Mouse (Mus musculus): ENCODE results near the gene Slc38a1. TPM values are rescaled to one million over a fixed set of nuclear protein-coding genes. Genes with fewer than 3 reads are reported as not detected.

Gene Slc38a1
- 1 to 10 TPM; 3.1 to 4.1 TPM for total RNA-seq (2021)
- long read RNA-seq, experiment 1, partial matches to known transcripts: 0 of 1 reads
- long read RNA-seq, experiment 1, other reads (novel, unspliced or antisense): 0 of 1 reads
- long read RNA-seq, experiment 2, partial matches to known transcripts: 1 of 2 reads
- long read RNA-seq, experiment 2, other reads (novel, unspliced or antisense): 1 of 2 reads

DNA sequence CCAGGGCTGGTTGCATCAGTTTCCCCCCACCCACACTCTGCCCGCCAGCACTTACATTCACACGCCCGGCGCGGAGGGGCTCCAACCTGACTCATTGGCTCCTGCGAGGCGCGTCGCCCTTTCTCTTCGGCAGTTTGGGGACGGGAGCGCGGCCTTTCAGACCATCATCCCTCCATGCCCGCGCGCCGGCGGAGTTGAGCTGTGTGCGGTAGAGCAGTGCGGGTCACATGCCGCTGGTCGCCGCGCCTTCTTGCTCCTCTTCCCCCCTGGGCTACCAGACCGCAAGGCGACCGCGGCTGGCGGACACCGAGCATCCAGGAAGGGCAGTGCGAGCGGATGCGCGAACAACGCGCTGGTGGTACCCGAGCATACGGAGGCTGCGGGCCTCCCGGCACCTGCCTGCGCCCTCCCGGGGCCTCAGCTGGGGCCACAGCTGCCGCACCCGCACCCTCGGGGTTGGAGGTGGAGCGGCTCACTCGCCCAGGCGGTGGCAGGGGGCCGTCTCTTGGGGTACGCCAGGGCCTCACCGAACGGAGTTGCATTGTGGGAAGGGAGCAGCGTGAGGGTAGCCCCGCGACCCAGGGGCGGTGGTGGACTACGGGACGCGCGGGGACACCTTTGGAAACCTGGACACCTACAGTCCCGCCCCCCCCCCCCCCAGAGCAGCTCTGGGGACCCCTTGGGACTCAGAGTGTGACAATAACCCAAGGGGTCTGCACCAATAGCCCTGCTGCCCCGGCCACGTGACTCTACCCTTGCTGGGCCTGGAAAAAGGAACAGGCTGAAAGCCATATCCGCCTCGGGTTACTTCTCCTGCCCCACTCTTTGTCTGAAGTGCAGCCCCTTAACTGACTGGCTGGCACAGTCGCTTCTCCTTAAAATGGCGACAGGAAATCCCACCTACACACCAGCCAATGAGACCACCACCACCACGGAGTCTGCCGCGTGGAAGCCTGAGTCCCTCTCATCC, at the start of gene Slc38a1:
Slc38a1 (minus strand) TSS at position 478 of the 970 bp plus-strand sequence.
- intact Hi-C loops (cut with DNase I; ENCODE audit: low total_unique reads): no loop called here
- peak; percentile 26 for DNase-seq

DNA sequence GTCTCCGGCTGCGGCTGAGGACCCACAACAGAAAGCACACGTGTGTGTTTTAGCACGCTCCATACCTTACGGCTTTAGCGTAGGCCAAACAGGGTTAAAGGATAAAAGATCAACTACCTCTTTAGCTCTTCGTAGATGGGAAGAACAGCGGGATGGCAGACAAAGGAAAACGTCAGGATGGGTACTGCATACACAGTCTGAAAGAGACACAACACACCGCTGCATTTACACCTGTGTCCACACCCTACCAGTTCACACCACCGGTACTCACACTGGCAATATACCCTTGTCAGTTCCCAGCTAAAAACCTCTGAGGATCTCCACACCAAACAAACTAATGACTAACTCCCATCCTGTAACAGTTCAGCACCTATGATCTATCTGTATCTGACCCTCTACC, 49.7 kb upstream of the Slc38a1 start:
- intact Hi-C loops (cut with DNase I; ENCODE audit: low total_unique reads): no loop called here

DNA sequence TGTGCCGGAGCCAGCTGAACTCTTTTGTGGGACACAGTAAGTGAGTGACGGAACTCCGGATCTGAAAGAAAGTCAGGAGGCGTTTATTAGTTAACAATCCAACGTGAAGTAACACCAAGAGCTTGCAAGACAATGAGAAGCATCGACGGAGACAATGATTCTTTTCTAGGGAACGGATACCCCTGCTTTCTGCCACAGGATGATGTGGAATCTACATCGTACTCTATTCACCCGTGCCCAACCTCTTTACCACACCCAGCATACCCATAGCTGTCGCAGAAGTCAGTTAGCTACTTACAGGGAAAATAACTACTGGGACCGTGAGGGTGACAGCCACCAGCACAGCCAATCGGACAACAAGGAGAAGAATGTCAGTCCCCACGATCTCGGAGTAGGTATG, 48.7 kb upstream of the Slc38a1 start:
- DNase-seq: no peak
- intact Hi-C loops (cut with DNase I; ENCODE audit: low total_unique reads): no loop called here

More for the DNA sequence above, 49.7 kb upstream of the Slc38a1 start:
- DNase-seq: no peak

DNA sequence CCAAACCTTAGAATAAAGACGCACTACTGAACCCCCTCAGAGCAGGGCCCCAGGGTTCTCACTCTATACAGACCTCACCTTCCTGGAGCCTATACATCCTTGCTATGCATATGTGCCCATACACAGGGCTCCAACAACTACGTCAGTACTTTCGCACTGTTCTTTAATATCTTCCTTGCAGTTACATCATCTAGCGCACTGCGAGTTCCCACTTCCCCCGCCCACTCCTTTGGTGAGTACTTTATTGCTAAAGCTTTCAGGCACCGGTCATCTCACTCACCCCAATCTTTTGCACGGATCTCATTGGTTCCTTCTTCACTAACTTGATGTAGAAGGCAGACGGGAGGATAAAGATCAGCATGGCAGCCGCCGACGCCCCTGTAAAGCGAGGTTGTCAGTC, 48.1 kb upstream of the Slc38a1 start:
- no peak for DNase-seq
- intact Hi-C loops (cut with DNase I; ENCODE audit: low total_unique reads): no loop called here

DNA sequence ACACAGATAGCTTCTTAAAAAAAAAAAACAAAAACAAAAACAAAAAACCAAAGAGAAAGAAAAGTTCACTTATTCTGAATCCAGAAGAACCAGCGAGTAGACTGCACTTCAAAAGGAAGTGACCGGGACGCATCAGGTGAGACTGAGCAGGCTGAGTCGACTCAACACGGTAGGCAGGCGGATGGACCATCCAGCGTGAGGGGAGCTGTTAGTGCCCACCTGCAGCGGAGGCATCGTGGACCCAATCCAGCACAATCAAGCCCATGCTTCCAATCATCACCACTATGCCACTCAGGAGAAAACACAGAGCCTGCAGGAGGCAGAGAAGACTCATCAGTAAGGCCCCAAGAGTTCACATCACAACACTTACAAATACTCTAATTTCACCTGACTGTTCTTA, 47.2 kb upstream of the Slc38a1 start:
- intact Hi-C loops (cut with DNase I; ENCODE audit: low total_unique reads): no loop called here
- DNase-seq: no peak

DNA sequence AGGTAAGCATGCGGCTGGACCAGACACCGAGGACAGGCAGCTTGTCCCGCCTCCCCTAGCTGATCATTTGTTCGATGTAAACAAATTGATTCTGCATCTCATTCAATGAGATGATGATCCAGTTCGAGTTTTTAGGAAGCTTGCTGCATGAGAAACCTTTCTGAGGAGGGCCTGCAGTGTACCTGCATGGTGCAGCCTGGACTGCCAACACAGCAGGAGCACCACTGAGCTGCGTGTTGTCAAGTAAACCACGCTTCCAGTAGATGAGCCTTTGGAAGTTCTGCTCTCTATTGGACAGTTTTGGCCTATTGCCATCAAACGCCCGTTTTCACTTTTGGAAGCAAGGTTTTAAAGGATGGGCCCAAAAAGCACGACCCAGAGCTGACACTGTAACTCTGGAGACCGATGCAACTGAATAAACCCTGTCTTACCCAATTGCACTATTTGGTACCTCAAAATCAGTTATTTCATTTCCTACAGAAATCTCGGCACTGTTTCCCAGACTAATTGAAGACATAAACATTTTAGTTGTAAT, 46.1 kb upstream of the Slc38a1 start:
- intact Hi-C loops (cut with DNase I; ENCODE audit: low total_unique reads): no loop called here
- DNase-seq: no peak

DNA sequence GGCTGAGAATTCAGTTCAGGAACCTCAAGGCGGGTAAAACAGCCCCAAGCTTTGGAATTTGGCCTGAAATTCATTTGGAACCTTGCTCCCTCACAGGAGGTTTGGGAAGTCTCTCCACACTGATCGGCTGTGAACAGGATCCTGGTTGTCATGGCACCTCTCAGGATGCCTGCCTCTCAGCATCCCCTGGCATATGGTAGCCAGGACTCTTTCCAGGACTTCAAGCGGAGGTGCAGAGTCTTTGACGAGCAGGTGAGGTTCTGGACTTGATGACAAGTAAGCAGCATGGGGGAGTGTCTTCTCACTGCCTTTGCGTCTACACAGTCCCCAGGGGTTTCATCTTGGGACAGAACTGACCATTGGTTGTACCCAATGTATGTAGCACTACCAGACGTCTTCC, 45.3 kb upstream of the Slc38a1 start:
- intact Hi-C loops (cut with DNase I; ENCODE audit: low total_unique reads): no loop called here

DNA sequence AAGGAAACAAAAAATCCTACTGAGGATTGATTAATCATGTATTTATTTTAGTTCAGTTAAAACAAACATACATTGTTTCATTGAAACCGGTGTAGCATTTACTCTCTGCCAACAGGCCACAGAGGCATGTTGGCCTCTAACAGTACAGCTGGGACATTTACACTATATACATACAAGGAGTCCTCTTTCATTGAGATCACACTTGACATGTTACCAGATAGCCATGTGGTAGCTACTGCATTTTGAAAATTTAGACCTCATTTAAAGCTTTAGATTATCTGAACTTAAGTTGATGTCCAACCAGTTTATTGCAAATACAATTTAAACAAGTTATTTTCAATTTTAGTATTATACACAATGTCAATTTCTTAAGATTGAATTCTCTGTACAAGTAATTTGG, 44.7 kb upstream of the Slc38a1 start:
- no peak for DNase-seq
- intact Hi-C loops (cut with DNase I; ENCODE audit: low total_unique reads): no loop called here

More for the DNA sequence above, 45.3 kb upstream of the Slc38a1 start:
- no peak for DNase-seq

DNA sequence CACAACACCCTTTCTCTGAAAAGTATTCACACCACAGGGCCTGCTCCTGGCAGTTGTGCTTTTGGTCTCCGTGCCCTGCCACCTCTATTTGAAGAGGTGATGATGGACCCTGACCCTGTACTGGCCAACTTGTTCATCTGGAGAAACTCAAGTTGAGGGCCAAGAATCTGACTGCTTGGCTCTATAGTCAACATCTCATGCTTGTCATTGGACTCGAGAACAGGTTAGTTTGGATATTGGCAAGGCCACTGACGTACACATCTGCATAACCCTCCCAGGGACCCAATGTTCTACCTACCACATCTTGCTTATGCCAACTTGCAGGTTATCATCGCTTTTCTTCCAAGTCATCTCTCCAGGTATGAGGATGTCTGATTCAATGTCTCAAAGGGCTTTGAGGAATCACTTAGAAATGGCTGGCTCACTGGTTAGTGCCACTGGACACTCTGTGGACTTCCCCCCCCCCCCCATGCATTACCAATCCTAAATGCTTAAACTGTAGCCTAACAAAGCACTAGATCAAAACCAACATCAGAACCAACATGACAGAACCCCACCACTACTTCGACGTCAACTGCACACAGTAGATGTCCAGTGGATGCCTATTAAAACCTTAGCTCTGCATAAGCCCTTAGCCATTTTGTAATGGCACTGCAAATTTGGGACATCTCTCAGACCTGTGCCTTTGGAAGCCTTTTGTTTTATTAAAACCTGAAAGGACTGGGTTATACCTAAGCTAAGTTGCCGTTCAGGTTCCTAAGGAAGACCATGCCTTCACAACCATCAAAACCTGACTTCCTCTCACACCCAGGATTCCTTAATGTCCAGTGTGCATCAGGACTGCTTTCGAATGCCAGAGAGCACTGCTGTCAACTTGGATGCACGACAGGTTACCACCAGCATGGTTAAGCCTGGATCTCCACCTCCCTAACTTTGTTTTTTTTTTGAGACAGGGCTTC, 43.8 kb upstream of the Slc38a1 start:
- intact Hi-C loops (cut with DNase I; ENCODE audit: low total_unique reads): no loop called here

DNA sequence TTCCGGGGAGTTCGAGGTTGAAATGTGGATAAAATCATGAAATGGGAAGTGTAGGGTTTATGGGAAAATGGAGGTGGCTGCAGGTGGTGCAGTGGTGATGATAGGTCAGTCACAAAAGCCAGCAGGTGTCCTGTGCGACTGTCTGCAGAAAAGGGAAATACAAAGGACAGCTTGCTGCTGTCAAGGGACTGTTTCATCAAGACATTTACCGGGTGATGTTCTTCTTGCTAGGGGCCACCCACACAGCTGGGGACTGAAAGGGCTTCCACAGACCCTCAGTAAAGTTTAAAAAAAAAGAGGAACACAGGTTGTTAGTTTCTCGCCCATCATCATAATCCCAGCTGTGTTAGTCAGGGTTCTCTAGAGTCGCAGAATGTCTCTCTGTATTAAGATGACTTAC, 42.6 kb upstream of the Slc38a1 start:
- intact Hi-C loops (cut with DNase I; ENCODE audit: low total_unique reads): no loop called here
- no peak for DNase-seq

More for the DNA sequence above, 43.8 kb upstream of the Slc38a1 start:
- DNase-seq: no peak

DNA sequence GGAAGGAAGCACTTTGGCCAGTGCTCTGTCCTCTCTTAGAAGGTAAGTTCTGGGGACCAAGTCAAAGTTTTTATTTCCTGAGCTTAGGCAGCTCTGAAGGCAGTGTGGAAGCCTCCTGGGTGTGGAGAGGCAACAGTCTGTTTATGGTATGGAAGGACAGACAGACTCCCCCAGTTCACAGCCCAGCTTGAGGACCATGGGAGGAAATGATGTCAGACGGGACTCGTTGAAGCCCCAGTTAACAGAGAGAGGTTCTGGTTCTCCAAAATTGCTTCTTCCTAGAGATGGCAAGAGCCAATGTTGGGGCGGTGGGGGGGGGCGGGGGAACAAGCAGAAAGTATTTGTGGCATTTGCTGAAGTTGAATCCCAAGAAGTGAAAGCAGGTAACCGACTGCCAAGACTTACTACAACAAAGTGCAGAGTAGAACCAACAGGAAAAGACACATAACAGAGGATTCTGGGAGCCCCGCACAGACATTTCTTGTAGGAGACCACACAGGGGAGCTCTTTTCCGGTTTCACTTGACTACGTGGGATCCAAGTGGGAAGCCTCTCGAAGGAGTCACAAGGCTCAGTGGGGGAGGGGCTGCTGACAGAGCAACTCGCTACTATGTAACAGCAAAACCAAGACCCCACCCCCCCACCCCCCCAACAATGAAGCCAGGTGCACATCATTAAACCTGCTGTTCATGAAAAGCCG, 41.6 kb upstream of the Slc38a1 start:
- peak; percentile 49 for DNase-seq
- intact Hi-C loops (cut with DNase I; ENCODE audit: low total_unique reads): no loop called here

DNA sequence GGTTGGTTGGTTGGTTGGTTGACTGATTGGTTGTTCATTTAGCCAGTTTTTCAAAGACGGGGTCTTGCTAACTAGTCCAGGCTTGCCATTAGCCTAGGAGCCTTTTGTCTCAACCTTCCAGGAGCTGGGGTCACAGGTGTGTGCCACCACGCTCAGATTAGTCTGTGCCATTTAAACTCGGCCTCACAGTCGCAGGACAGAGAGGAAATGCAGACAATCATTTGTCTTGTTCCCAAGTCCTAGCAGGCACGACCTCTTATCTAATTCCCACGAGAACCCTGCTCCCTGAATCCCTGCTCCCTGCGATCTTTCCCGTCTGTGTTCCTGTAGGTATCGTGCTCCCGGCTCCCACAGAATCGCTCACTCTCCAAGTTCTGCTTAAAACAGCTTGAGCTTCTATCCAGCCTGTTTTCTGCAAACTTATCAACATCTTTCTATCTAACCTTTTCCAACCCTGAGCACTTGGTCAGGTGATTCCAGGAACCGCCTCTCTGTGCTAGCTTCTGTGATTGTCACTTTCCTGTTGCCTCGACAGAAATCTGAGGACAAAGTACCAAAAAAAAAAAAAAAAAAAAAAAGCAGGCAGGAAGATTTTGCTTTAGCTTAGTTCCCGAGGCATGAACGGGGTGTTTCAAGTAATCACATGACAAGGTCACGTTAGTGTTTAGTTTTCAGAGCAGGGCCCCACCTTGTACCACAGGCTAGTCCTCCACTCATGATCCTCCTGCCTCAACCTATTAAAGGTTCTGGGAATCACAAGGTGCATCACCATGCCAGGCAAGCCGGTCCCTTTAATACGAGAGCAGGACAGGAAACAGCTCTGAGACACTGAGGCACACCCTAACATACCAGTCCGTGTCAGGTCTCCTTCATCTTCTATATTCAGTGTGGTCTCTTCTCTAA, 36.4 kb upstream of the Slc38a1 start:
- no peak for DNase-seq
- intact Hi-C loops (cut with DNase I; ENCODE audit: low total_unique reads): no loop called here

DNA sequence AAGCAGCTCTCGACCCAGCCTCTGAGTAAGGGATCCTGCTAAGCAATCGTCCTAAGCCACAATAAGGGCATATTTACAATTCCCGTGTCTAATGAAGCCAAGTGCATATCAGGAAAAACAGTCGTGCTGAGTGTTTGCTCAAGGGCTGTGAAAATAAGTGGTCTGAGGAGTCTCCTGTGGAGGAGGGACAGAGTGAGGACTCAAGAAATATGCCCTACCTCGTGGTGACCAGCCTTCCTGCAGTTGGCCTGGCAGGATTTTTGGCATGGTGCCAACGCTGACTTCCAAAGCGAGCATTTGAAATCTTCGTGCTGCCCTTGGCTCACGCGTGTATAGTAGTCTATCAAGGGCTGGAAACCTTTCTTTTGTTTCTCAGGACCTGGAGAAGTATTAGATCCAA, 33.8 kb upstream of the Slc38a1 start:
- intact Hi-C loops (cut with DNase I; ENCODE audit: low total_unique reads): no loop called here
- peak; percentile 32 for DNase-seq

DNA sequence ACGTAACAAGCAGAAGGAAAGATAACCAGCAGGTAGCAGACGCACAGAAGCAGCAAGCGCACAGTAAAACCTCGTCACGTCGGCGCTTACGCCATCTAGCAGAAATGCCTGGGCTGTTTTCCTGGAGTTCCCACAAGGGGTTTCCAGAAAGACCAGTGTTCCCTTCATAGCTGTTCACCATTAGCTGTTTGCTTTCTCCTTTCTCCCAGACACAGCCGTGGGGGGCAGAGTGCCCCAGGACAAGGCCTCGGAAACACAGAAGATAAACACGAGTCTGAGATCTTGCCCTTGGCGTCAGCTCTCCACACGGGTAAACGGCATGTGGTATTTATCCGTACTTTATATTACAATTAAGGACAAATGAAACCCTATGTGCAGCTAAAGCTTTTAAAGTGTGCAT, 33.0 kb upstream of the Slc38a1 start:
- intact Hi-C loops (cut with DNase I; ENCODE audit: low total_unique reads): no loop called here
- DNase-seq: no peak

DNA sequence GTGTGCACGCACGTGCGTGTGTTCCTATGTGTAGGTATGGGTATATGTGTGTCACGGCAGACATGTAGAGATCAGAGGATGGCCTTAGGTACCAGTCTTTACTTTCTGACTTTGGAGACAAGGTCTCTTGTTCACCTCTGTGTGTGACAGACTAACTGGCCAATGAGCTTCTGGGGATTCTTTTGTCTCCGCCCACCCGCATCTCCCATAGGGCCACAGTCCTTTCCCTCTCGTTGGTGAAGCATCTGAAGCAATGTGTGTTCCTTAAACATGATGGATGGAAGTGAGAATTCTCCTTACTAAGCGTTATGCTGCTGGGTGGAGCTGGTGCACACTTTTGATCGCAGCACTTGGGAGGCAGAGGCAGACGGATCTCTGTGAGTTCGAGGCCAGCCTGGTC, 32.3 kb upstream of the Slc38a1 start:
- no peak for DNase-seq
- intact Hi-C loops (cut with DNase I; ENCODE audit: low total_unique reads): no loop called here

DNA sequence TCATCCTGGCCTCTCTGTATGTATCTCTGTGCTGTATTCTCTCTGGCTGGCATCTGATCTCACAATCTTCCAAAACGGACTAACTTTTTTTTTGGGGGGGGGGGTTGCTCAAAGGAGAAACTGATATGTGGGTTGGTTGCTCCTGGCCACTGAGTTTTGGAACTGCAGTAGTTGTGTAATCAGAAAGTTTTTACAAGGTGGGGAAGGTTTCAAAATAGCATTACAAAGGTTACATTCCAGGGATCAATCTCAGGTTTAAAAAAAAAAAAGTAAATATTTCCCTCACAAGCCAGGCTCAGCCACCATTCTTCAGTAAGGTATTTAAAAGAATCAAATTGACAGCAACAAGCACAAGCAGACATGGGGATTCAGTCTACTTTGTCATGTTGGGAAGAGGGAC, 31.4 kb upstream of the Slc38a1 start:
- DNase-seq: no peak
- intact Hi-C loops (cut with DNase I; ENCODE audit: low total_unique reads): no loop called here

DNA sequence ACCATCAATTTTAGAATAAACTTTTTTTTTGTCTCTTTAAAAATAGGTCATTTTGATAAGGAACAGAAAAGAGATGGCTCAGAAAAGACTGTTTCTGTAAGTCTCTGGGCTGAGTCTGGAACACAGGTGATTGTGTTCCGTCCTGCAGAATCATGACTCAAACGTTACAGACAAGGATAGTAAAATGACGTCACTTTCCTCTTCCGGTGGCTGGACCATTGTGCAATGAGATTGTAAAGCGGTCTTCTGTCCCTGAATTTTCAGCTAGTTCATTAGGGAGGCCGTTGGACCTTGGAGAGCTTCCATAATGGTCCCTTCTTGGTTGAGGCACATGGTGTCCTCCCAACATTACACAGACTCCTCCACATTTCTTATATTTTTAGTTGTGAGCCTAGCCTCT, 27.0 kb upstream of the Slc38a1 start:
- DNase-seq: no peak
- intact Hi-C loops (cut with DNase I; ENCODE audit: low total_unique reads): loop anchor here (5.0 kb wide), 1 partner anchor 117 kb away; no protein-coding TSS in a partner anchor

DNA sequence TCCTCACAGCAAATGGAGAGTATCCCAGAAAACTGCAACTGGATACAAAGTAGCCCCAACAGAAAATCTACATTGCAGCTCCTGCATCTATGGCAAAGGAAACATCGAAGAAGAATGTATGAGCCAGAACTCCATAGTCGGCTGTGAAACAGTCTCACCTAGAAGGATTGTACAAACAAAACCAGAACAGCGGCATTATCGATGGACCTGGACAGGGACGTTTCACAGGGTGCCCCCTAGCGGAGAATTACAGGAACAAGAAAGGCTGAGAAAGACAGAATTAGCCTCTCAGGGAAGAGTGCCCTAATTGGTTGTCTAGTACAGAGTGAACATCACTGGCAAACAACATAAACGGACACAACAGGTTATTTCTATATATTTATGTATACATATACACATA, 23.9 kb upstream of the Slc38a1 start:
- intact Hi-C loops (cut with DNase I; ENCODE audit: low total_unique reads): loop anchor here (5.0 kb wide), 1 partner anchor 114 kb away; no protein-coding TSS in a partner anchor
- DNase-seq: peak; percentile 58

Data from gastrocnemius, postnatal 14 days (tissue).